Mouse (Mus musculus) spleen, adult 2 months (tissue): ENCODE results near the gene Cfap61.

Experiments used
- CTCF ChIP-seq: fragments of 200-500 bp; IDR thresholded peaks from 2 replicates; pipeline ENCODE4 v1.5.1; 2011; ENCODE audit warnings: mild to moderate bottlenecking, inconsistent platforms; ENCODE audit not compliant: insufficient read depth, insufficient read length, insufficient replicate concordance; ENCODE audit errors: extremely low read depth
- POLR2A ChIP-seq: fragments of 200-500 bp; IDR thresholded peaks from 2 replicates; pipeline ENCODE4 v1.6.1; 2011; ENCODE audit warnings: low read depth, low read length, inconsistent platforms

- TF ChIP-seq CTCF, result no peak
- no peak for TF ChIP-seq POLR2A
These were observed 296.9 kb downstream of the Cfap61 start for GRCm38 (mm10) chr2:146231485-146231884.
